Mouse (Mus musculus) forebrain, postnatal 0 days (tissue): Measurements from ENCODE around the gene Pmm1. TPM values are rescaled to one million over a fixed set of nuclear protein-coding genes. Genes with fewer than 3 reads are reported as not detected.

Experiments
- ATAC-seq: fragments of 200-750 bp; cut with Nextera tagmentation; 2 replicates; pipeline ENCODE4 v1.8.0; 2017; ENCODE audit warnings: mild to moderate bottlenecking, moderate library complexity
- DNase-seq: peaks from one replicate; pipeline ENCODE4 v3.0.0-alpha.2; 2015
- H3K27ac ChIP-seq: fragments of 300-500 bp; sonication (generic); 2 replicates; pipeline ENCODE4 v1.5.1; 2014; ENCODE audit warnings: low read depth, mild to moderate bottlenecking, antibody characterized with exemption, low read length, moderate library complexity, mixed read lengths
- H3K27me3 ChIP-seq: fragments of 300-500 bp; sonication (generic); 2 replicates; pipeline ENCODE4 v1.6.1; 2014; ENCODE audit warnings: mild to moderate bottlenecking, low read length, mixed read lengths; ENCODE audit not compliant: insufficient read depth
- H3K36me3 ChIP-seq: fragments of 300-500 bp; sonication (generic); 2 replicates; pipeline ENCODE4 v1.6.1; 2014; ENCODE audit warnings: mild to moderate bottlenecking, moderate library complexity; ENCODE audit not compliant: insufficient read depth
- H3K4me1 ChIP-seq: fragments of 300-500 bp; sonication (generic); 2 replicates; pipeline ENCODE4 v1.6.1; 2014; ENCODE audit warnings: antibody characterized with exemption; ENCODE audit not compliant: insufficient read depth
- H3K4me2 ChIP-seq: fragments of 300-500 bp; sonication (generic); 2 replicates; pipeline ENCODE4 v1.6.1; 2014; ENCODE audit warnings: low read depth, mild to moderate bottlenecking, moderate library complexity
- H3K4me3 ChIP-seq: fragments of 300-500 bp; sonication (generic); 2 replicates; pipeline ENCODE4 v1.5.1; 2014; ENCODE audit warnings: low read depth, low read length, mixed read lengths
- H3K9ac ChIP-seq: fragments of 300-500 bp; sonication (generic); 2 replicates; pipeline ENCODE4 v1.6.1; 2014; ENCODE audit warnings: mild to moderate bottlenecking
- H3K9me3 ChIP-seq: fragments of 300-500 bp; sonication (generic); 2 replicates; pipeline ENCODE4 v1.6.1; 2016; ENCODE audit warnings: low read length
- CTCF ChIP-seq: sonication (generic); IDR thresholded peaks from 2 replicates; pipeline ENCODE4 v1.5.1; 2016; ENCODE audit warnings: antibody characterized with exemption, control low read depth, low read depth
- WGBS: fragments of 180-500 bp; shearing (Covaris S2); extraction: QIAGEN DNeasy Blood & Tissue Kit; methylation state at CpG from one replicate; pipeline ENCODE4 v1.1.7; 2014; 5-methylcytosine and 5-hydroxymethylcytosine counted together
- polyA plus RNA-seq: library from polyadenylated mRNA; unstranded; fragments of >200 nt; fragmentation: Nextera tagmentation; extraction: Ambion mirVana; gene quantifications from 2 replicates; pipeline ENCODE4 v1.2.1, GENCODE M21; 2015
- total RNA-seq: library from RNA; depleted of rRNA; stranded (reverse); fragments of >200 nt; gene quantifications from 2 replicates; pipeline ENCODE4 v1.2.3, GENCODE M21; 2014

Pmm1 gene
- total and polyA plus RNA-seq, 2 experiments from 2014 or later: 132 to 162 TPM

GRCm38 (mm10) chr15:81939157-81939715 lies 21.5 kb downstream of the Pmm1 start:
- no peaks in the 10 kb centered on the region for H3K27me3 ChIP-seq
- H3K4me3 ChIP-seq: no peak overlapping the region
- no peaks in the 10 kb centered on the region for H3K9me3 ChIP-seq
- no peak overlapping the region for H3K27ac ChIP-seq
- no peak for TF ChIP-seq CTCF
- peaks cover 6% of the 10 kb centered on the region; the same call in 1 of the 2 replicates for H3K36me3 ChIP-seq
- H3K4me2 ChIP-seq: no peak overlapping the region
- WGBS: 87% methylated on average over 10 of the region's 10 CpGs
- H3K4me1 ChIP-seq: 0 out of 2 replicates have a peak, but pooled peaks cover 4% of the 10 kb centered on the region
- H3K9ac ChIP-seq: no peak overlapping the region
- ATAC-seq: no peak
- DNase-seq: no peak

GRCm38 (mm10) chr15:81938246-81938645 lies 22.5 kb downstream of the Pmm1 start:
- Histone ChIP-seq H3K27me3 (no peaks in the 10 kb centered on the region), H3K36me3 (peaks cover 6% of the 10 kb centered on the region; the same call in 1 of the 2 replicates), H3K4me3 (peak overlapping the region; percentile 79), H3K4me2 (peak overlapping the region; percentile 76), H3K27ac (peak overlapping the region; percentile 89), H3K9me3 (no peaks in the 10 kb centered on the region), H3K4me1 (0 out of 2 replicates have a peak, but pooled peaks cover 4% of the 10 kb centered on the region), H3K9ac (peak overlapping the region; percentile 79)
- peak; percentile 74 for TF ChIP-seq CTCF
- peak; percentile 34 for ATAC-seq
- WGBS: 38% methylated on average over 2 of the region's 2 CpGs
- DNase-seq: peak; percentile 59

GRCm38 (mm10) chr15:81937098-81937972 lies 23.4 kb downstream of the Pmm1 start:
- H3K9ac ChIP-seq: peak overlapping the region; percentile 79
- H3K4me3 ChIP-seq: peak overlapping the region; percentile 79
- 0 out of 2 replicates have a peak, but pooled peaks cover 4% of the 10 kb centered on the region for H3K4me1 ChIP-seq
- H3K27ac ChIP-seq: peak overlapping the region; percentile 89
- H3K9me3 ChIP-seq: no peaks in the 10 kb centered on the region
- H3K27me3 ChIP-seq: no peaks in the 10 kb centered on the region
- ATAC-seq: peak; percentile 70
- 4% methylated on average over 19 of the region's 19 CpGs for WGBS
- peak; percentile 76 for DNase-seq
- TF ChIP-seq CTCF: no peak
- H3K36me3 ChIP-seq: peaks cover 6% of the 10 kb centered on the region; the same call in 1 of the 2 replicates
- peak overlapping the region; percentile 76 for H3K4me2 ChIP-seq

GRCm38 (mm10) chr15:81936679-81937078 lies 24.1 kb downstream of the Pmm1 start, which contains the start of gene Csdc2:
Gene Csdc2 (plus strand): TSS chr15:81936759.
- Histone ChIP-seq H3K27ac (peak within 1 kb of the TSS; percentile 89), H3K9me3 (no peaks in the 10 kb centered on the region), H3K4me1 (0 out of 2 replicates have a peak, but pooled peaks cover 4% of the 10 kb centered on the region), H3K4me3 (peak within 1 kb of the TSS; percentile 79), H3K9ac (peak within 1 kb of the TSS; percentile 79), H3K4me2 (peak within 1 kb of the TSS; percentile 76), H3K27me3 (no peaks in the 10 kb centered on the region), H3K36me3 (peaks cover 6% of the 10 kb centered on the region; the same call in 1 of the 2 replicates)
- 3% methylated on average over 12 of the region's 12 CpGs for WGBS
- ATAC-seq (peak; percentile 88), DNase-seq (peak; percentile 85)
- TF ChIP-seq CTCF: peak; percentile 48

GRCm38 (mm10) chr15:81935869-81936637 lies 24.7 kb downstream of the Pmm1 start:
- Histone ChIP-seq H3K27me3 (no peaks in the 10 kb centered on the region), H3K4me2 (peak overlapping the region; percentile 76), H3K4me1 (0 out of 2 replicates have a peak, but pooled peaks cover 4% of the 10 kb centered on the region), H3K4me3 (peak overlapping the region; percentile 79), H3K27ac (peak overlapping the region; percentile 89), H3K36me3 (peaks cover 6% of the 10 kb centered on the region; the same call in 1 of the 2 replicates), H3K9ac (peak overlapping the region; percentile 79), H3K9me3 (no peaks in the 10 kb centered on the region)
- ATAC-seq (peak; percentile 0; the same call in 1 of the 2 replicates), DNase-seq (no peak)
- WGBS: 56% methylated on average over 7 of the region's 7 CpGs
- no peak for TF ChIP-seq CTCF

GRCm38 (mm10) chr15:81933986-81934385 lies 26.7 kb downstream of the Pmm1 start:
- ATAC-seq (no peak), DNase-seq (no peak)
- WGBS: 86% methylated on average over 1 of the region's 1 CpGs
- no peak for TF ChIP-seq CTCF
- Histone ChIP-seq H3K9ac (no peak overlapping the region), H3K4me1 (0 out of 2 replicates have a peak, but pooled peaks cover 4% of the 10 kb centered on the region), H3K36me3 (no peaks in the 10 kb centered on the region), H3K4me3 (no peak overlapping the region), H3K4me2 (no peak overlapping the region), H3K9me3 (no peaks in the 10 kb centered on the region), H3K27me3 (no peaks in the 10 kb centered on the region), H3K27ac (no peak overlapping the region)
